19 mouse cellular contexts compared by ENCODE assay signal in genomic region chr11:108655574-108655973, GRCm38 (mm10).
"Had no signal": no experiment of that assay in that cellular context is flagged by ENCODE, and none has a peak within 500 bp of the region (broad histone marks: within the 10 kb centered on the region; RNA-seq: fewer than 3 reads in every experiment).

No protein-coding gene starts in this region.

- ATAC-seq: liver, postnatal 0 days; midbrain, embryonic 15.5 days had no signal

- H3K36me3 ChIP-seq: kidney, embryonic 15.5 days; limb, embryonic 12.5 days; limb, embryonic 15.5 days; neural tube, embryonic 13.5 days had no signal

- H3K9me3 ChIP-seq: kidney, embryonic 15.5 days; limb, embryonic 12.5 days; limb, embryonic 15.5 days; midbrain, embryonic 15.5 days; neural tube, embryonic 13.5 days had no signal

- H3K27ac ChIP-seq: kidney, embryonic 15.5 days; limb, embryonic 12.5 days; limb, embryonic 15.5 days; liver, embryonic 14.5 days; midbrain, embryonic 15.5 days; neural tube, embryonic 13.5 days had no signal

- DNase-seq: kidney, postnatal 10 days; kidney, postnatal 36 days; layer of hippocampus, postnatal 36 days; left cerebral cortex, postnatal 4 days; liver, postnatal 0 days; lung, embryonic 14.5 days; lung, postnatal 10 days; lung, postnatal 4 days; thymus, adult 18-20 months; thymus, postnatal 36 days had no signal

- H3K4me1 ChIP-seq: kidney, embryonic 15.5 days; limb, embryonic 15.5 days; midbrain, embryonic 15.5 days; neural tube, embryonic 13.5 days had no signal

- H3K4me2 ChIP-seq: kidney, embryonic 15.5 days; limb, embryonic 12.5 days; limb, embryonic 15.5 days; liver, embryonic 11.5 days; lung, embryonic 14.5 days; midbrain, embryonic 11.5 days; midbrain, embryonic 15.5 days; neural tube, embryonic 13.5 days had no signal

- H3K27me3 ChIP-seq: kidney, embryonic 15.5 days; limb, embryonic 12.5 days; limb, embryonic 15.5 days; midbrain, embryonic 15.5 days; neural tube, embryonic 13.5 days had no signal

- H3K4me3 ChIP-seq: kidney, embryonic 15.5 days; limb, embryonic 12.5 days; limb, embryonic 15.5 days; midbrain, embryonic 15.5 days; myocyte; neural tube, embryonic 13.5 days had no signal

- H3K9ac ChIP-seq: kidney, embryonic 15.5 days; limb, embryonic 12.5 days; limb, embryonic 15.5 days; liver, embryonic 14.5 days; liver, postnatal 0 days; lung, embryonic 14.5 days; midbrain, embryonic 15.5 days; neural tube, embryonic 13.5 days had no signal
